Mouse (Mus musculus) limb, embryonic 15.5 days (tissue): ENCODE measurements around the gene Golm1. TPM values are rescaled to one million over a fixed set of nuclear protein-coding genes. Genes with fewer than 3 reads are reported as not detected.
"Not testable (repeated sequence)": the region's sequence is repeated elsewhere in the genome, so short reads cannot be mapped to it uniquely, and the experiment has no call there.

ENCODE experiments used
- ATAC-seq: fragments of 200-750 bp; cut with Nextera tagmentation; 2 replicates; pipeline ENCODE4 v1.8.0; 2017; ENCODE audit warnings: low read depth, moderate TSS enrichment; ENCODE audit not compliant: insufficient number of reproducible peaks, low FRiP score, low TSS enrichment
- H3K27ac ChIP-seq: fragments of 300-500 bp; sonication (generic); 2 replicates; pipeline ENCODE4 v1.5.1; 2015; ENCODE audit warnings: moderate library complexity, mild to moderate bottlenecking, inconsistent platforms
- H3K27me3 ChIP-seq: fragments of 300-500 bp; sonication (generic); 2 replicates; pipeline ENCODE4 v1.6.1; 2015; ENCODE audit warnings: inconsistent platforms
- H3K36me3 ChIP-seq: fragments of 300-500 bp; sonication (generic); 2 replicates; pipeline ENCODE4 v1.6.1; 2015; ENCODE audit warnings: inconsistent platforms
- H3K4me1 ChIP-seq: fragments of 300-500 bp; sonication (generic); 2 replicates; pipeline ENCODE4 v1.6.1; 2015; ENCODE audit warnings: inconsistent platforms
- H3K4me2 ChIP-seq: fragments of 300-500 bp; sonication (generic); 2 replicates; pipeline ENCODE4 v1.6.1; 2015; ENCODE audit warnings: mild to moderate bottlenecking, inconsistent platforms
- H3K4me3 ChIP-seq: fragments of 300-500 bp; sonication (generic); 2 replicates; pipeline ENCODE4 v1.5.1; 2015; ENCODE audit warnings: mild to moderate bottlenecking, inconsistent platforms
- H3K9ac ChIP-seq: fragments of 300-500 bp; sonication (generic); 2 replicates; pipeline ENCODE4 v1.6.1; 2015; ENCODE audit warnings: inconsistent platforms
- H3K9me3 ChIP-seq: fragments of 300-500 bp; sonication (generic); 2 replicates; pipeline ENCODE4 v1.6.1; 2016; ENCODE audit warnings: inconsistent platforms
- WGBS: fragments of 180-500 bp; shearing (Covaris S2); methylation state at CpG from one replicate; pipeline ENCODE4 v1.1.7; 2015; 5-methylcytosine and 5-hydroxymethylcytosine counted together
- polyA plus RNA-seq: library from polyadenylated mRNA; unstranded; fragments of >200 nt; fragmentation: Nextera tagmentation; extraction: Ambion mirVana; gene quantifications from 2 replicates; pipeline ENCODE4 v1.2.1, GENCODE M21; 2015

Gene Golm1
- polyA plus RNA-seq, result 38.8 and 39.4 TPM in 2 replicates

DNA sequence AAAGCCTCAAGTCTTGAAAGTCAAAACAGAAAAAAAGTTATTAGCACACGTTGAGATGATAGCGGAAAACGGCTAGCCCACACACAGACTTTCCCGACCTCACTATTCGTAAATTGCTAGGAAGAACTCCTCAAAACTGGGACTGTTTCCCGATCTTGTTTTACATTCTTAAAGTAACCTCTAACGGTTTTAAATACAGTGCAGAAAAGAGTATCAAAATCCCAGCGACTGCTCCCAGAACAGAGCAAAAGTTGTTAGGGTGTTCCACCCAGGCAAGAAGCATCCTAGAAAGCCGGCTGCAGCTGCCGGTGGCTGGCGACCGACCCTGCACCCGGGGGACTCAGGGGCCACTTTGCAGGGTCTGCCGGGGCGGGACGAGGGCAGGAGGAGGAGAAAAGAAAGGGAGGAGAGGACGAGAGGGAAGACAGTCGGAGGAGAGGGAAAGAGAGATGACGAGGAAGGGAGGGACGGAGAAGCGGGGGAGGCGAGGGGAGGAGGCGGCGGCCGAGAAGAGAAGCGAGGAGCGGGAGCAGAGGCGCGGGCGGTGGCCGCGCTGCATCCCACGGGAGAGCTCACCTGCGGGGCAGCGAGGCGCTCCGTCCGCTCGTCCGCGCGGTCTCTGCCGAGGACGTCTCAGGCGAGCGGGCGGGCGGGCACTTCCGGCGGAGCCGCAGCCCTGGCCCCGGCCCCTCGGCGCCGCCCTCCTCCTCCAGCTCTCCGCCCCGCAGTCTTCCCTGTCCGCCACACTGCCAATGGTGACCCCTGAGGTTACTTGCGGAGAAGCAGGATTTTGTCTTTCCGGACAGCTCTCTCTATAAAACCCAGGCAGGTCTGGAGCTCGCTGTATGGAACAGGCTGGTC lies at the start of gene Golm1:
TSS of gene Golm1 (minus strand) at position 661 of the 861 bp plus-strand sequence.
- H3K4me3 ChIP-seq, result peak within 1 kb of the TSS; percentile 79
- under 1% methylated on average over 60 of the region's 61 CpGs for WGBS
- no peaks in the 10 kb centered on the region for H3K27me3 ChIP-seq
- peak; percentile 54; the same call in 1 of the 2 replicates for ATAC-seq
- no peaks in the 10 kb centered on the region for H3K36me3 ChIP-seq
- peak within 1 kb of the TSS; percentile 79 for H3K4me2 ChIP-seq
- peak within 1 kb of the TSS; percentile 64 for H3K9ac ChIP-seq
- H3K9me3 ChIP-seq, result no peaks in the 10 kb centered on the region
- H3K27ac ChIP-seq, result peak within 1 kb of the TSS; percentile 82
- peaks cover 13% of the 10 kb centered on the region for H3K4me1 ChIP-seq

DNA sequence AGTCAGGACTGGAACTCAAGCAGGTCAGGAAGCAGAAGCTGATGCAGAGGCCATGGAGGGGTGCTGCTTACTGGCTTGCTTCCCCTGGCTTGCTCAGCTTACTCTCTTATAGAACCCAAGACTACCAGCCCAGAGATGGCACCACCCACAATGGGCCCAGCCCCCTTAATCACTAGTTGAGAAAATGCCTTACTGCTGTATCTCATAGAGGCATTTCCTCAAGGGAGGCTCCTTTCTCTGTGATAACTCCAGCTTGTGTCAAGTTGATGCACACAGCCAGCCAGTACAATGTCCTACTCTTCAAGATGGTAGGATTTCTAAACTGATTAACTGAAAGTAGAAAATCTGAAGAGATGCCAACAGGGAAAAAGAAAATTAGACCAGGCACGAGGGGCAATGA lies 46.5 kb upstream of the Golm1 start:
- H3K9me3 ChIP-seq, H3K27me3 ChIP-seq, H3K4me3 ChIP-seq, H3K36me3 ChIP-seq, ATAC-seq, H3K27ac ChIP-seq, H3K4me2 ChIP-seq, H3K9ac ChIP-seq: not testable (repeated sequence)
- H3K4me1 ChIP-seq, result peaks cover 13% of the 10 kb centered on the region
- WGBS, result 78% methylated on average over 1 of the region's 1 CpGs

DNA sequence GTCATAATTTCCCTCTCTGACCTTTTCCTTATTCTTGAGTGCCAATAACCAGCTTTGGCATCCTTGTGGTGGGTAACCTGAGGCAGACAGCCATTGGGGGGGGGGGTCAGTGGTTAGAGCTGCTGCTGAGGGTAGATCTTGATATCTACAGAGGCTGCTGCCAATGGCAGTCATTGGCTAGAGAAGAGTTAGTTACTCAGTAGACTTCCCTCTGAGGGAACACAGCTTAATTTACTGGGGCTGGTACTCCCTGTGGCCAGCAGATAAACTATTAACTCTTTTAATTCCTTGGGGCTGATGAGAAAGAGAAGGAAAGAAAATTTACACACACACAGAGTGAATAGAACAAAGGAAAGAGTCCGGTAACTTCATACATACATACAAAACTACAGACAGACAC lies 43.9 kb upstream of the Golm1 start:
- H3K27ac ChIP-seq, result peak overlapping the region; percentile 22; the same call in 1 of the 2 replicates
- no peak for ATAC-seq
- no peak overlapping the region for H3K4me2 ChIP-seq
- H3K9ac ChIP-seq, result no peak overlapping the region
- H3K27me3 ChIP-seq, result no peaks in the 10 kb centered on the region
- H3K4me3 ChIP-seq, result no peak overlapping the region
- WGBS, result 76% methylated on average over 1 of the region's 1 CpGs
- H3K36me3 ChIP-seq, result no peaks in the 10 kb centered on the region
- no peaks in the 10 kb centered on the region for H3K9me3 ChIP-seq
- peaks cover 8% of the 10 kb centered on the region for H3K4me1 ChIP-seq

DNA sequence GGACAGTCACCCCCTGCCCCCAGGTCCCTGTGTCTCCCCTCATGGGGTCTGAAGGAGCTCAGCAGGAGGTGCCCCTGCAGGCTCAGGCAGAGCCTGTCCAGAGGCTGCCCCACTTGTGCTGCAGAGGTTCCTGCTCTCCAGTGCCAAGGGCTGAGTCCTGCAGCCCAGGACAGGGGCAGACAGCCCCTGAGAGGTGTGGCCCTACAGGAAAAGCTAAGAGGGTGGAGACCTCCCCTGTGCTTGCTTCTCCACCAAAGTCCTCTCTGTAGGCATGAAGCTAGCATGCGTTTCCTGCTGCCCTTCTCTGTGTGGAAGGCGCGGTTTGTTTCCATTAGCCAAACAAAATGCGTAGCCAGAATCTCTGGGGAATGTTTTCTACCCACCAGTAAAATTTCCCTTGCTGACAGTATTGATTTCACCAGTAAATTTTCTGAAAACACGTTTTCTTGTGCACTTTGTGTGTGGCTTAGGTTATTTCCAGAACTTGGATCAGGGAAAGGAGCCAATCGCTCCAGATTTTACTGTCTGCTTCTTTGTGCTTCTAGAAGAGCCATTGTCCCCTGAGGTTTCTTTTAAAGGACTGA lies 43.3 kb upstream of the Golm1 start:
- not testable (repeated sequence) for H3K9ac ChIP-seq, H3K4me1 ChIP-seq, H3K9me3 ChIP-seq, H3K27me3 ChIP-seq, H3K36me3 ChIP-seq, H3K4me2 ChIP-seq, H3K4me3 ChIP-seq
- 31% methylated on average over 6 of the region's 6 CpGs for WGBS
- 0 out of 2 replicates have a peak, but pooled peaks have one; percentile 45 for ATAC-seq
- H3K27ac ChIP-seq, result peak overlapping the region; percentile 22; the same call in 1 of the 2 replicates

DNA sequence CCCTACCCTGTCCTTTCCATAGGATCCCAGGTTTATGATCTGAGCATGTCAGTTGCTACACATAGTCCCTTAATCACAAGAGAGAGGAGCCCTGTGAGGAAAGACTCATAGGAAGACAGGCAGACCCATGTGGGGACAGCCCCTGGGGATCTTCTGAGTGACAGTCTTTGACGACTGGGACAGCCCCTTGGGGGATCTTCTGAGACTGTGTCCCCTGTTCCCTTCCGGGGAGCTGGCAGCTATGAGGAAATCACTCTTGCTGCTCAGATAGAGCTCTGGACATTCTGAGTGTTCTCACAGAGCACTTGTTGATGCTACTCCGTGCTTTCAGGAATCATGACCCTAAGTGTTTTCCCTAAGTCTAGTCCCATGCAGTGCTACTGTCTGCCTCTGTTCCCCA lies 38.1 kb upstream of the Golm1 start:
- no peak overlapping the region for H3K4me3 ChIP-seq
- no peaks in the 10 kb centered on the region for H3K9me3 ChIP-seq
- H3K27me3 ChIP-seq, result no peaks in the 10 kb centered on the region
- ATAC-seq, result no peak
- H3K36me3 ChIP-seq, result no peaks in the 10 kb centered on the region
- 39% methylated on average over 3 of the region's 3 CpGs for WGBS
- no peaks in the 10 kb centered on the region for H3K4me1 ChIP-seq
- H3K9ac ChIP-seq, result no peak overlapping the region
- no peak overlapping the region for H3K27ac ChIP-seq
- no peak overlapping the region for H3K4me2 ChIP-seq

DNA sequence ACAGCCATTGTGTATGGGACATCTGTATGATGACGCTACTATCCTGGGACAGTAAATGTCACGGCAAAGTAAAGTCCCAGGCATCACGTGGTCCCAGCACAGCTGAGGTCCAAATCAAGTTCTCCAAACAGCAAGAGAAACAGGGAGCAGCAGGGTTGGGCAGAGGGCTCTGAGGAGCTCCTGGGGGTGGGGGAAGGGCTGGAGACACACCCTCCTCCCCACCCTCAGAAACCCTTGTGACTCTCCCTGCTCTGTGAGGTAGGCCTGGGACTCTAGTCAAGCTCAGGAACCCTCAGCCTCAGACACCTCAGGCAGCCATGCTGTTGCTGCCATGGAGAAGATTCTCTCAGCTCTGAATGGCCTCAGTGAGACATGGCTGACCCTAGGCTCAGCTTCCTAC lies 36.4 kb upstream of the Golm1 start, which contains the start of gene Spata31d1b:
TSS of gene Spata31d1b (plus strand) at position 301 of the 400 bp plus-strand sequence.
- WGBS, result 60% methylated on average over 3 of the region's 3 CpGs
- H3K4me2 ChIP-seq, H3K27ac ChIP-seq, H3K4me1 ChIP-seq, H3K36me3 ChIP-seq, H3K4me3 ChIP-seq, ATAC-seq, H3K9me3 ChIP-seq, H3K27me3 ChIP-seq, H3K9ac ChIP-seq: not testable (repeated sequence)

DNA sequence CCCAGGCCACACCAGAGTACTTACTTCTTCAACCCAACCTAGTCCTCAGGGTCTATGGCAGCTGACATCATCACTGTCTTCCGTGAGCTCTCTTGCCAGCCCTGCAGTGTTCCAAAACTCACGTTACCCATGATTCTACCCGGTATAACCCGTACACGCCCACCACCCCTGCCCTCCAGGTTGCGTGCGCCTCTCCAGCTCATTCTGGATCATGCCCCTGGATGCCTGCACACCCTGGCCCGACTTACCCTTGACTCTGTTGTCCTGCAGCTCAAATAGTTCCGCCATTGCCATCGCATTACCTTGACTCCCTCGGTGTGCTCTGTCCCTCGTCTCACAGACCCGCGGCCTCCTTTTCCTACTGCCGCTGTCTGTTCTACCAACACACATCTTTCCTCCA lies 34.6 kb upstream of the Golm1 start, which contains the start of gene Spata31d1a:
TSS of gene Spata31d1a (minus strand) at position 101 of the 400 bp plus-strand sequence.
- Histone ChIP-seq H3K27ac (no peak within 1 kb of the TSS), H3K4me3 (no peak within 1 kb of the TSS), H3K4me2 (no peak within 1 kb of the TSS), H3K36me3 (no peaks in the 10 kb centered on the region), H3K9me3 (no peaks in the 10 kb centered on the region), H3K9ac (no peak within 1 kb of the TSS), H3K27me3 (no peaks in the 10 kb centered on the region), H3K4me1 (no peaks in the 10 kb centered on the region)
- WGBS, result 88% methylated on average over 15 of the region's 15 CpGs
- no peak for ATAC-seq

DNA sequence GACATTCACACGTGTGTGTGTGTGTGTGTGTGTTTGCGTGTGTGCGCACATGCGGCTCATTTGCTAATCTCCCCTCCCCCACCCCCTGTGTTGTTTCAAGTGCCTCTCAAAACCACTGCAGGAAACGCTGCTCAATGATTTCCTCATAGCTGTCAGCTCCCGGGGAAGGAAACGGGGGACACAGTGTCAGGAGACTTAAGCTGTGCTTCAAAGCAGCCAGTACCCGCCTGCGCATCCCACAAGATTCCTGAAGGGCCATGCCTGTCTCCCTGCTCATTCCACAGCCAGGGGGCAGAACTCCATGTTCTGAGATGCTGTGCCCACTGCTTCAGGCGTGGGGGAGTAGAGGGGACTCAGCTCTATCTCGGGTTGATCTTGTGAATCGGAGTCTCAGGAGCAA lies 29.0 kb upstream of the Golm1 start:
- Histone ChIP-seq H3K27ac (no peak overlapping the region), H3K9me3 (no peaks in the 10 kb centered on the region), H3K4me1 (no peaks in the 10 kb centered on the region), H3K9ac (no peak overlapping the region), H3K4me3 (no peak overlapping the region), H3K27me3 (no peaks in the 10 kb centered on the region), H3K36me3 (no peaks in the 10 kb centered on the region), H3K4me2 (no peak overlapping the region)
- WGBS, result 58% methylated on average over 12 of the region's 12 CpGs
- ATAC-seq, result no peak

DNA sequence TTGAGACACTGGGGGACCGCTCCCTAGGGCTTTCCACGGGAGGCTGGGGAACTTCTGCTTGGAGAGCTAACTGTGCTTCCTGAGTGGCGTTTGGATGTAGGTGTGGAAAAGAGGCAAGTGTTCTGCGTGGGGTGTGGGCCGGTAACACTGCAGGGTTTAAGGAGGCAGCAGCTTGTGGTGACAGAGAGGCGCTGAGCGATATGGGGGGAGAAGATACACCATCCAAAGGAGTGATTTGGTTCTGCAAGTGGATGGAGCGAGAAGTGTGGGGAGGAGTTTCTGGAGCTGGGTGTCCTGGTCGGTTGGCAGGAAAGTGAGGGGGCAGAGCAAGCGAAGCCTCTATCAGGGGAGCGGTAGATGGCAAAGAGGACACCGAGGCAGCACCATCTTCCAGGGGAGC lies 27.9 kb upstream of the Golm1 start:
- no peaks in the 10 kb centered on the region for H3K36me3 ChIP-seq
- no peak overlapping the region for H3K4me2 ChIP-seq
- no peaks in the 10 kb centered on the region for H3K4me1 ChIP-seq
- H3K9me3 ChIP-seq, result no peaks in the 10 kb centered on the region
- no peak overlapping the region for H3K9ac ChIP-seq
- 78% methylated on average over 12 of the region's 12 CpGs for WGBS
- H3K27ac ChIP-seq, result no peak overlapping the region
- no peak overlapping the region for H3K4me3 ChIP-seq
- no peaks in the 10 kb centered on the region for H3K27me3 ChIP-seq
- ATAC-seq, result no peak

DNA sequence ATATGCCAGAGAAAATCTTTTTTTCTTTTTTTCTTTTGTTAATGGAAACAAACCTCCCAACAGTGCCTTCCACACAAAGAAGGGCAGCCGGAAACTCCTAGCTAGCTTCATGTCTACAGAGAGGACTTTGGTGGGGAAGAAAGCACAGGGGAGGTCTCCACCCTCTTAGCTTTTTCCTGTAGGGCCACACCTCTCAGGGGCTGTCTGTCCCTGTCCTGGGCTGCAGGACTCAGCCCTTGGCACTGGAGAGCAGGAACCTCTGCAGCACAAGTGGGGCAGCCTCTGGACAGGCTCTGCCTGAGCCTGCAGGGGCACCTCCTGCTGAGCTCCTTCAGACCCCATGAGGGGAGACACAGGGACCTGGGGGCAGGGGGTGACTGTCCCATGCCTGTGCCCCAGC lies 24.5 kb upstream of the Golm1 start:
- ATAC-seq, H3K9ac ChIP-seq, H3K4me2 ChIP-seq, H3K36me3 ChIP-seq, H3K4me3 ChIP-seq, H3K4me1 ChIP-seq, H3K27me3 ChIP-seq, H3K9me3 ChIP-seq, H3K27ac ChIP-seq: not testable (repeated sequence)
- 47% methylated on average over 1 of the region's 1 CpGs for WGBS

DNA sequence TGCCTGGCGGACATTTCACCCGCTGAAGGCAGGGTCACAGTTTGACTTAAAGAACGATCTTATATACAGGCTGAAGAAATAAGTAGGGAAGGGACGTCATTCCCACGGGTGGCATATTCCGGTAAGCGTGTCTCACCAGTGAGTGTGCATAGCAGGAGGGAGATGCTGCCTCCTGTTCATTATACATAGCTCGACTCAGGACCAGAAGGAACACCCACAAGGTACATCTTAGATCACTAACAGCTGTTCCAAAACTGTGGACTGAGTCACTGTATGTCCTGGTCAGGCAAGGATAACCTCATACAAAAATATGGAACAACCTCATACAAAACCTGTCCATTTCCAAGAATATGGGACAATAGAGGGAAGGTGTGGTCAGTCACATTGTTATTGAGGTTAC lies 23.5 kb upstream of the Golm1 start:
- H3K9me3 ChIP-seq, result no peaks in the 10 kb centered on the region
- H3K27me3 ChIP-seq, result no peaks in the 10 kb centered on the region
- 91% methylated on average over 8 of the region's 8 CpGs for WGBS
- no peaks in the 10 kb centered on the region for H3K36me3 ChIP-seq
- no peak overlapping the region for H3K4me2 ChIP-seq
- no peak overlapping the region for H3K9ac ChIP-seq
- H3K4me3 ChIP-seq, result no peak overlapping the region
- ATAC-seq, result no peak
- no peaks in the 10 kb centered on the region for H3K4me1 ChIP-seq
- H3K27ac ChIP-seq, result no peak overlapping the region

DNA sequence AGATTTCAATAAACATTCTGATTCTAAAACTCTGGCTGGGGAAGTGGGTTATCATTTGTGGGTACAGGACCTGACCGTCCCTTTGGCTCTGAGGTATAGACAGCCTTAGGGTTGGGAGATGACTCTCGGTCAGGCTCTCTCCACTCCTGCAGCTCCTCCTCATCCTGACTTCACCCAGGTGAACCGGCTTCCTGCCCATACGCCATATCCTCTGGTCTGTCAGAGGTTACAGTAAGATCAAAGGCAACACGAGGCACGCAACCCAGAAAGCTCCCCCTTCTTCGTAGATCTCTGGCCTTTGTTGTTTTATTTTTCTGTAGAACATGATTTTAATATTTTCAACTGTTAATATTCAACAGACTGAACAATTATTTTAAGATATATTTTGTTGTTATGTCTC lies 20.2 kb upstream of the Golm1 start:
- WGBS, result 77% methylated on average over 7 of the region's 7 CpGs
- no peak overlapping the region for H3K4me3 ChIP-seq
- H3K27ac ChIP-seq, result no peak overlapping the region
- no peaks in the 10 kb centered on the region for H3K36me3 ChIP-seq
- H3K4me2 ChIP-seq, result no peak overlapping the region
- no peaks in the 10 kb centered on the region for H3K27me3 ChIP-seq
- no peaks in the 10 kb centered on the region for H3K9me3 ChIP-seq
- no peak for ATAC-seq
- no peaks in the 10 kb centered on the region for H3K4me1 ChIP-seq
- no peak overlapping the region for H3K9ac ChIP-seq
